Mouse (Mus musculus): ENCODE results near the gene Ggnbp2.

DNA sequence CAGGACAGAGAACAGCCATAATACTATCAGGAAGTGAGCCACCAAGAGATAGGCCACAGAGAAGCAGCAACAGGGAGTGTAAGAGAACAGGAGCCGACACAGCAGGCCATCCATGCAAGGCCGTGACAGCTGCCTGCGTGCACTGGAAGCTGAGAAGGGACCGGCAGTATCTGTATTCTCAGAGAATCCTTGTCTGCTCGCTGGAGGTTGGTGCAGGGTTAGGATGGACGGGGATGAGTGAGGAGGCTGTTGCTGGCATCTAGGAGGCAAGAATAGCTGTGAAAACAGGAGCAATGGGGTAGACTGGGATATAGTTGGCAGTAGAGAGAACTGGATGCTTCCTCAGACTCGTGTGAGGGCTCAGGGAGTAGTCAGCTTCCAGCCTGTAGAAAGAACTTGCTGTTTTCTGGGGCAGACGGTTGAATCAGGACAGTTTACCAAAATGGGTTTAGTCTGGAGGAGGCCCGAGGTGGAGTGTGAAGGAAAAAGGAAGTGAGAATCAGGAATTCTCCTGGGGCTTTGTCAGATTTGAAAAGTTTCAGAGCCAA is 34.1 kb upstream of the Ggnbp2 start:
- TF ChIP-seq POLR2A (IDR thresholded peaks at IDR 0.05; ENCODE audit: insufficient read length, low read depth) (no peak), MYOD1 (IDR thresholded peaks at IDR 0.05; ENCODE audit: control insufficient read depth in 1 of 3, insufficient read length in 2 of 3, low read depth in 2 of 3) (no peak), MAX (IDR thresholded peaks at IDR 0.05; ENCODE audit: low read depth) (no peak), MYOG (IDR thresholded peaks at IDR 0.05; ENCODE audit: control insufficient read depth in 1 of 3, insufficient read depth in 1 of 3, insufficient read length in 2 of 3, low read depth in 2 of 3) (no peak), E2F4 (IDR thresholded peaks at IDR 0.05; ENCODE audit: insufficient read depth) (no peak), REST (IDR thresholded peaks at IDR 0.05; ENCODE audit: insufficient read depth, insufficient read length) (no peak), TCF3 (IDR thresholded peaks at IDR 0.05; ENCODE audit: insufficient read length, low read depth) (no peak), TCF12 (IDR thresholded peaks at IDR 0.05; ENCODE audit: insufficient read depth, poor library complexity, severe bottlenecking) (no peak), CEBPB (IDR thresholded peaks at IDR 0.05; ENCODE audit: insufficient read depth, poor library complexity, severe bottlenecking) (no peak), POLR2AphosphoS2 (IDR thresholded peaks at IDR 0.05; ENCODE audit: insufficient read length, low read depth) (no peak), USF1 (IDR thresholded peaks at IDR 0.05; ENCODE audit: low read depth) (no peak), SRF (IDR thresholded peaks at IDR 0.05; ENCODE audit: control insufficient read depth, insufficient read length, low read depth) (no peak)

Measured in myocyte (in vitro differentiated cells).